Mouse (Mus musculus) layer of hippocampus, postnatal 25 days (tissue): ENCODE data around the gene Dhrs7. TPM values are rescaled to one million over a fixed set of nuclear protein-coding genes. Genes with fewer than 3 reads are reported as not detected.
A peak's percentile ranks its signal among the peaks of the same experiment; 100 is the strongest.
"Not testable (repeated sequence)": the region's sequence is repeated elsewhere in the genome, so short reads cannot be mapped to it uniquely, and the experiment has no call there.

Experiments used
- DNase-seq, 2 experiments: peaks; one replicate each; pipeline ENCODE4 v3.0.0; 2022; ENCODE audit warnings: mixed read lengths in 2 of 2, low spot score in 1 of 2; ENCODE audit errors: extremely low spot score in 1 of 2
- total RNA-seq, 2 experiments: library from RNA; stranded (reverse); gene quantifications; 2 replicates each; pipeline ENCODE4 v1.2.3; 2021

Dhrs7 gene
- 10 to 100 TPM; 43.9 to 47.9 TPM for total RNA-seq

DNA sequence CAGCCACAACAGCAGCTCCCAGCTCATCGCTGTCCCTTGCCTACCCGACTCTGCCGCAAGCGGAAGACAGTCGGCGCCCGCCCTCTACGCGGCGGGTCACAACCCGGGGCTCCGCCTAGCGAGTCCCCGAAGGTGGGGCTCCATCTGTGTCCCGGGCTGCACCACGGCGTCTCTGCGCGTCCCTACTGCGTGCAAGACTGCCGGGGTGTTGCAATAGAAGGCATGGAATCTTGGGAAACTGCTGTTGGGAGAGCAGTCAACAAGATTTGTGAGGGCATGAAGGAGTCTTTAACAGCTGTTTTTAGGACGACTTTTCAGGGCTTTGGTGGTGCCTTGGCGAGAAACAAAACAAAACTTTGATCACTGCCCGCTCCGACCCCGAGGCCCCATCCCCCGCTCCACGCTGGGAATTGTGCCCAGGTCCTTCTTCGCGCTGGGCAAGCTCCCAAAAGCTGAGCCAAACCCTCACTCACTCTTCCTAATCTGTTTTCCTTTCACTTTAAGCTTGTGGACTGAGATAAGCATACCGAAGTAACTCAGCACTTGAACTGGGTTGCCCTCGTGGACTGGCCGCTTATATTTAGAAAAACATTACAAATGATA is at the start of gene Dhrs7:
Gene Dhrs7, minus strand, starts transcription at position 175 of the 603 bp plus-strand sequence.
- DNase-seq: peak; percentile 54 to 59

DNA sequence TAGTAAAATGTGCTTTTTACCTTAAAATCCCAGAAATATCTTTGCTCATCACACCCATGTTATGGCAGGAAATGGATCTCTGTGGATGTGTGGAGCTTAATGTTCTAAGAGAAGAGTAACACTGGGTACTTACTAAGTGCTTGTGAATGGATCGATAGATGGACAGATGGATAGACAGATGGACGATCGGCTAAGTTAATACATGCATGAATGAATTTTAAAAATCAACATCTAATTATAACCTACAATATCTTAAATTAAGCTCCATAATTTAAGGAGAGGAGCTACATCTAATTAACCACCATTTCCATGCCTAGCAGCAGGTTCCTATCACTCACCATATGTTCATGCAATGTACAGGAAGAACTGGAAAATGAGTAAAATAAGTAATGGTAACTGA is 45.3 kb upstream of the Dhrs7 start:
- DNase-seq: no peak

DNA sequence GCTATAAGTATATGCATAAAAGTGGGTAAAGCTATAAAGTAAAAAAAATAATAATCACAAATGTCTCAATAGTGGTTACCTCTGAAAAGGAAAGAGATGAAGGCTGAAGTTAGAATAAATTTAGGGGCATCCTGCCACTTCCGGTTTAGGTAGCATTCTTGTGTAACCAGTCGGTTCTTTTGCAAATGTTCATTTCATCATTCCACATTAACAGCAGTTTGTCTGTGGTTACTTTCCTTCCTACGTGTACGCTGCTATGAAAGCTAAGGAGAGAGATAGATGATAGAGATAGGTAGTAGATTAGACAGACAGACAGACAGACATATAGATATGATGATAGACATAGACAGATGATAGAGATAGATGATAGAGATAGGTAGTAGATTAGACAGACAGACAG is 39.4 kb upstream of the Dhrs7 start:
- no peak for DNase-seq

DNA sequence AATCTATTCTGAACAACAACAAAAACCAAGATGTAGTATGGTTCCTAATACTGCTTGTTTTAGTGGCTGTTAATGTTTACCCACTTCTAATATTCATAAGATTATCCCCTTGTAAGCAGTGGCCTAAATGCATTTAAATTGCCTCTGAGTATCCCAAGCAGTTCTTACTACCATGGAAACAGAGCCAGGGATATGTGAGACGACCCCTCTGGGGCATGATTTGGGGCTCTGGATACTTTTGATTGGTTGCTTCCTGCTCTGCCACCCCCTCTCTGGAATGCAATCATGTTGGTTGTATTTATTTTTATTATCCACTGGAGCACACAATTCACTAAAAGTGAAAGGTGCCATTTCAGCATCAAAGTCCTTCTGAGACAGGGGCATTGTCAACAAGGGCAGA is 35.3 kb upstream of the Dhrs7 start:
- no peak for DNase-seq

DNA sequence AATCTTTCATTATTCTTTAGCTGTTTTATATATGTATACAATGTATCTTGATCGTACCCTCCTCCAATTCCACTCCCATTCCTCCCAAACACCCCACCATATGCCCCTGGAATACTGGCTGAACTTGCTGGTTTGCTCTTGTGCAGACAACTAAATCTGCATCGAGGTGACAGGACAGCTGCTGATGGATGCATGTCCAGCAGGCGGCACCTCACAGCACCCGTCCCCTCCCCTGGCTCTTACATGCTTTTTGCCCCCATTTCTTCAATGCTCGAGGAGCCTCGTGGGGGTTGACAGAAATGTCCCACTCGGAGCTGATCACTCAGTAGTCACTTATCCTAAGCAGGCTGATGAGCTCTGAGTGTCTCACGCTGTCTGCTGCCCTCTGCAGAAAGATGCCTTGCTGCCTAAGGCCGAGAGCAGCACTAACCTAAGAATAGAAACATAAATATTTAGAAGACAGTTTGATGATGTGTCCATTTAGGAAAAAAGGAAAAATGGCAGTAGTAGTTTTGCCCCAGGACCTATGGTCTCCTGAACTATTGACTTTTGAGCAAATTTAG is 30.3 kb upstream of the Dhrs7 start:
- DNase-seq: no peak

DNA sequence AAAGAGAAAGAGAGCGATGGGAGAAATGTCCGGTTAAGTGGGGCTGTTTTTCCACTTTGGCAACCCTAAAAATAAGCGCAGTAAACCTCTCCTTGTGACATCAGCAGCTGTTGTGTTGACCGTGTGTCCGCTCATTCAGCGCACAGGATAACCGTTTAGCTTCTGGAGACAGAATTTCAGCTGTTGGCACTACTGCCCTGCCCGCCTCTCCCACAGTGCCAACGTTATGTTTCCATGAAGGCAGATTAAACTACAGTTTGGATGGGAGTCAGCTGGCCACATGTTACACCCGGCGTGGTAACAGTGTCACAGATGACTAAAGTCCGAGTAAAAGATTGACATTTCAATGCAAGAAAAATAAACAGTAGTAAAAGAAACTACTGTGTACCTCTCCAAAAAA is 29.7 kb upstream of the Dhrs7 start:
- DNase-seq: no peak

DNA sequence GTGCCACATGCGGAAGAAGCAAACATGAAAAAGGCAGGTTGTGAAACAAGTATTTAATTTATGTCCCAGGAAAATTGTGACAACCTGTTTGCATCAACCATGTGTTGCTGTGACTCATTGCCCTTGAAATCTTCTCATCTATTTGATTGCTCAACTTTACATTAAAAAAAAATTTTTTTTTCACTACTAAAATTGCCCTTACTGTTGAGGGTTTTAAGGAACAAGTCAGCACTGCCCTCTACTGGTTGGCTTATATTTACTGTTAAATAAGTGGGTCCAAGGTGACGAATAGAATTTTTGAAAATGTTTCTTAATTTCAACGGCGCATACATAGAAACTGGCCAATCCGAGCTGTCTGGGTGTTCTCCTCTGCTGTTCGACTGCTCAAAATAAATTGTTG is 29.2 kb upstream of the Dhrs7 start:
- peak in 1 of 2 experiments; percentile 23 for DNase-seq

DNA sequence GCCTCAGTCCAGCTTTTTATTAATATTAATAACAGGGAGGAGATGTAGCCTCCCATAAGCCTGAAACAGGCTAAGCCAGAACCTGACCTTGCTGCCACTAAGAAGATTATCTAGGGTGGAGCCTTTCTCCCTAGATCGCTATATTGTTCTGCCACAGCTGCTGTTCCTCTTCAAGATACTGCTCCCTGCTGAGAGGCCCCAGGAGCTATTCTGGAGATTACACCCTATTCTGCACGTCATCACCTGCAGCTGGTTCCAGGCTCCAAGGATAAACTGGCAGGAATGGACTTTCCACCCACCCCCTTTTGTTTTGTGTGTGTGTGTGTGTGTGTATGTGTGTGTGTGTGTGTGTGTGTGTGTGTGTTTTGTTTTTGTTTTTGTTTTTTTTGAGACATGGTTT is 23.6 kb upstream of the Dhrs7 start:
- not testable (repeated sequence) for DNase-seq

DNA sequence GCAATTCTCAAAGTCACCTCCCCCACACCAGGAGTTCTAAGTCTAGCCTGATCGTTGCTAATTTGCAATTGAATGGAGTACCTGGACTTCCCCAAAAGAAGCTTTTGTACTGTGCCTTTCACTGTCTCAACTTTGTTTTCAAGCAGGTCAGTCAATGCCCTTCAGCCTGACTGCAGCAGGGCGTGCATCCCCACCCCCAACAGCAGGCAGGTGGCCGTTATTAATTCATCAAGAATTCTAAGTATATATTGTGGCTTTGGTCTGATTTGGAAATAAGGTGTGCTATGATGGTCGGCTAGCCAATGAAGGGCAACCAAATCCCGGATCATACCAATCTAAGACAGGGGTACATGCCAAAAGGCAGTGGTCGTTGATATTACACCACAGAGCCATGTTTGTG is 23.0 kb upstream of the Dhrs7 start:
- not testable (repeated sequence) for DNase-seq

DNA sequence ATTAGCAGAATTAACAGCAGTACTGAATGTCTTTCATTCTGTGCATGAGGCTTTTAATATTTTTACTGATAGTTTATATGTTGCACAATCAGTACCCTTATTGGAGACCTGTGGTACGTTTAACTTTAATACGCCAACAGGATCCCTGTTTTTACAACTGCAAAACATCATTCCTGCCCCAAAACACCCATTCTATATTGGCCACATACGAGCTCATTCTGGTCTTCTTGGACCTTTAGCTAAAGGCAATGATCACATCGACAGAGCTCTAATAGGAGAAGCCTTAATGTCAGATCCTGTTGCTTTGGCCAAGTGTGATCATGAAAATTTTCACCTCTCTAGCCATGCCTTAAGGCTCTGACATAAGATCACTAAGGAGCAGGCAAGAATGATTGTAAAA is 21.9 kb upstream of the Dhrs7 start:
- not testable (repeated sequence) for DNase-seq

DNA sequence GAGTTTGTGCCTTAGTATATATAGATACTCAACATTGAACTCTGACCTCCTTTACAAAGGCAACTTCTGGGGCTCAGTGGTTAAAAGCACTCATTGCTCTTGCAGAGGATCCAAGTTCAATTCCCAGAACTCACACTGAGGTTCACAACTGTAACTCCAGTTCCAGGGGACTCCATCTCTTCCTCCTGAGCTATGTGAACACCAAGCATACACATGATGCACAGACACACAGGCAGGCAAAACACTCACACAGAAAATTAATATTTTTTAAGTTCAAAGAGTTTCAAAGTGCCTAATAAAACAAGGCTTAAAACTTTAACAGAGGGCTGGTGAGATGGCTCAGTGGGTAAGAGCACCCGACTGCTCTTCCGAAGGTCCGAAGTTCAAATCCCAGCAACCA is 18.9 kb upstream of the Dhrs7 start:
- no peak for DNase-seq

DNA sequence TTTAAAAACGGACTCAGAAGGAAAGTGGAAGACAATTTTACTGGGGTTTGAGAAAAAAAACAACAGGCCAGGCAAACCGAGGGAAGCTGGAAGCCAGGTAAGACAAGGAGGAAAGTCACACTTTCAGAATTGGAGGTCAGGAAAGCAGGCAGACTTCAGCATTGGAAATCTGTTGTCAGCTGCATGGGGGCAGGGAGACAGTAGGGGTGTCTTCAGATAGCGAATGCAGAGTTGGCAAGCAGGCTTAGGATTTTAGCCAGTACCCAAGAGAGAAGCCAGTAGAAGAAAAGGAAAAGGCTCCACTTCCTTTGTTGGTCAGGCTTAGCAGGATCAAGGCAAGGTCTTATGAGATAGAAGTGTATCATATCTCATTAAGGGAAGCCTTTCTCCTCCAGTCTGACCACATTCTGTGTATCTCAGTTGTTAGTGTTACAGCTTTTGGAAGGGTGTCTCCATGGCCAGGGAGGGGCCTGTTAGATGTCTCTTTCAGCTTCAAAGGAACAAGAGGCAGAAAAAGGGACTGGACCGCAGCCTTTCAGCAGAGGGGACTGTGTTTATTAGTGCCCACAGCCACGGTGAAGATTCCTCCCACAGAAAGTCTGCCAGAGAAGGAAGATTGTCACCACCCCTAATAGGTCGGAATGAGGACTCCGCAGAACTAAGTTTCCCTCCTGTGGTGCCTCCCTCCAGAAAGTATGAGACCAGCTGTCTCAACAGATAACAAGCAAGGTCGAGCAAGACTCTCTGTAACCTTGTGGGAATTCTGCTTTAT is 18.0 kb upstream of the Dhrs7 start:
- DNase-seq: no peak

DNA sequence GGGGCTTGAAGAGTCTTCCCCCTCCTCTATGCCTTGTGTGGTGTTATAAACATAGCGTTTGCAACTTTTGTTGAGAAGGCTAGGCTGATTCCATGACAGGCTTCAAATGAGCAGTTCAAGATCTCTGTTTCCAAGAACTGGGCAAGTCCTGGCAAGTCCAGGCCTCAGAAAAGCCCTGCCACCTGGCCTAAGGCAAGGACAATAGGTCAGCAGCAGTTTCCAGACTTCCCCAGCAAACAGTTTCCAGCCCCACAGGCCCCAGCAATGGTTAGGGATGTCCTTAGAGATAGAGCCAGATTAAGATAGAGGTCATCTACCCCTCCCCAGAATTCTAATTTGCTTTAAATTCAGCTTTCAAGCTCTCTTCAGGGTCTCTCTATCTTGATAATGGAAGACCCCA is 17.2 kb upstream of the Dhrs7 start:
- no peak for DNase-seq

DNA sequence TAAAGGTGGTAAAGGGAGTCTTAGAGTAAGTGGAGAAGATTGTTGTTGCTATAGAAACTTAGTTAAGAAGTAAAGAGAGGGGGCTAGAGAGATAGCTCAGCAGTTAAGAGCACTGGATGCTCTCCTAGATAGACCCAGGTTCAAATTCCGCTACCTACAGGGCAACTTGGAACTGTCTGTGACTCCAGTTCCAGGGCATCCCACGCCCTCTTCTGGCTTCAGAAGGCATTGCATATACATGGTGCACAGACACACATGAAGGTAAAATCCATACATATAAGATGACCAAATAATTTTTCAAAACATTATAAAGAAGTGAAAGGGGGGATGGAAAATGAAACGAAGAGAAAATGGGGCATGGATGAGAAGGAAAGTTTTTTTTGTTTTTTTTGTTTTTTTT is 14.9 kb upstream of the Dhrs7 start:
- no peak for DNase-seq

DNA sequence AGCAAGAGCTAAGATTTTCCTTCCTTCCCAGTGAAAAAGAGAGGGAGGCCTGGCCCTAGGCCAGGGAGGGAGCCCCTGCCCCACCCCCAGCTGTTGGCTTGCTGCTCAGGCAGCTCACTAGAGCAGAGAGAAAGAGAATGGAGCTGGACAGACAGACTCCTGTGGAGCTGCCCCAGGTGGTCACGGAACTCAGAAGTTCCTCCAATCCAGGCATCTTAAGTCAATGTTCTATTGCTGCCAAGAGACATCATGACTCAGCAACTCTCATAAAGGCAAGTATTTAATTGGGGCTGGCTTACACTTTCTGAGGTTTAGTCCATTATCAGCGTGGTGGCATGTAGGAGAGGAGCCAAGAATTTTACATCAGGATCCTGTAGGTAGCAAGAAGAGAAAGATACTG is 10.1 kb upstream of the Dhrs7 start:
- DNase-seq: no peak

DNA sequence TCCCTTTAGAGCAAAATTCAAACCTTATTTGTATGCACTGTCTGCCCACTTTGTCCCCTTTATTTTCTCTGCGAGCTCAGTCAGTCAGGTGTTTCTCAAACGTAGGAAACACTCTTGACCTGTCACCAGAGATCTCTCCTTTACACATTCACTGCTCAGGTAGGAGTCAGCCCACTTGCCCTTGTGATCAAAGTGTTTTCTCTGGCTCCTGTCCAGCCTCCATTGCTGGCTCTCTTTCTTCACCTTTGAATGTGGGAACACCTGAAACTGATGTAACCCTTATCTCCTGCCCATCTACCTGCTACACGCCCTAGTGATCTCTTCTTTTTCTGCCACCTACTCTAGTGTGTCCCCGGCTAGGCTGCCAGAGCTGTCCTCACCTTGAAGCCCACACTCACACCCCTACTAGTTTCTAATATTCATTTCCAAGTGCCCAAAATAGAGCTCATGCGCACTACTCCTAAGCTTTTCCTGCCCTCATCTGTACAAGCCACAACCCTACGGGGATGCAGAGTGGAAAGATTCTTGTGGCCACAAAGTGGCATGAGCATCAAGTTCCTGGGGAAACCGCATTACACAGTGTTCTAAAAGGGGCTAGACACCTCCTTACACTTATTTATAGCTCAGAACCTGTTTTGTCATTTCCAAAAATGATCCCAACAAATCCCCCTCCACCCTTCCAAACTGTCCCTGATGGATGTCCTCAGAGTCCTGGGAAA is 9.5 kb upstream of the Dhrs7 start:
- no peak for DNase-seq

DNA sequence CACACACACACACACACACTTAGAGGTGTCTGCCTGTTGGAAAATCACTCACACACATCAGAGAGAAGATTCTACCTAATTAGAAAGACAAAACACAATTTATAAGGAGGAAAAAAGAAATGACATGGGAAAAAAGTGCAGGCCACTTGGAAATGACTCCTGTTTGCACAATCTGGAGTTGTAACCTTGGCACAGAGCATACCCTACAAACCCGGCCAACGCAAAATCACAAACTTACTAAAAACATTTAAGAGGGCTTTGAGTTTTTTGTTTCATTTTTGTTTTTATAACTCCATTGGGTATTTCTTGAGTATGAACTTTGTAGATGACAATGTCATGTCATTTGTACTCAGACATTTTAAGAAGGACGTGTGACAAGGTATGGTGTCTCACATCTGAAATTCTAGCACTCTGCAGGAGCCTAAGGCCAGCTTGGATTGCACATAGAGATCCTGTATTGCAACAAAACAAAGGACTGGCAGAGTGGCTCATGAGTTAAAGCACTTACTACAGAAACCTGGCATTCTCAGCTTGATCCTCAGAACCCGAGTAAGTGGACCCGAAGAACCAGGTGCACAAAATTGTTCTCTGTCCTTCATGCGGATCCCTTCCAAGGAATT is 6.9 kb upstream of the Dhrs7 start:
- DNase-seq: no peak

DNA sequence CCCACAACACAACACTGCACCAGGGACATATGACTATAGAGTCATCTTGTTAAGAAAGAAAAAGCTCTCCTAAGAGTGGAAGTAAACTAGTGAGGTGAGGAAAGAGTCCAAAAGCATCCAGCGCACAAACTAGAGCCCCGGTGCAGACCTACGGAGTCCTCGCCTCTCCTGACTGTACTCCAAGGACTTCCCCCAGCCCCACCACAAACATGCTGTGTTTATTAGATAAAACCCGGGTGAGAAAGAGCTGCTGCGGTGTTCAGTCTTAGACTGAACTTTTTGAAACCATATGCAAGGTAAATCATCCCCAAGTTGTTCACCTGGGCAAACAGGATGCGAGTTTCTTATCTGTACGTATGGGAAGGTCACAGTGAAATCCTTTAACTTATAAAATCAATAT is 6.2 kb upstream of the Dhrs7 start:
- DNase-seq: no peak

DNA sequence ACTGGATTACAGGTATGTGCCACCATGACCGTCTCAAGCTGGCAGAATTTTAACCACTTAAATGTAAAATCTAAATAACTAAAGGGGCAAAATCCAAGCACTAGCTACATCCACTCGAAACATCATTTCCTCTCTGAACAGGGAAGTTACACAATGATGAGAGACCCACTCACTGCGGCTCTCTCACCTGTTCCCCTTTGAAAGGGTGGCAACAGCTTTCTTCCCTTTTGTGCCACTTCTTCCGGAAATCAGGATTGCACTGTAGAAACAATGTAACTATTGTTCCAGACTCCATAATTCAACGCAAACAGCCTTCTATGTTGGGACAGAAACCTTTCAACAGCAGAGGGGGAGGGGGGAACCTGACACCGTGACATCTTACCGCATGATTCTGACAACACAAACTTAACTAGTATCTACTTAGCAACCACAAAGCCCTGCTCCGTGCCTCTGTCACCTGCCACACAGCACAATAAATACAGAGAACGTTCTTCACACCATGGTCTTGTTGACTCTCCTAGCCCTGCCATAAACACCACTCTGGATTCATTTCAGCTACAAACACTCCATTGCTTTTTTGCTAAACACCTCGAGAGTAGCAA is 3.3 kb upstream of the Dhrs7 start:
- DNase-seq: no peak

DNA sequence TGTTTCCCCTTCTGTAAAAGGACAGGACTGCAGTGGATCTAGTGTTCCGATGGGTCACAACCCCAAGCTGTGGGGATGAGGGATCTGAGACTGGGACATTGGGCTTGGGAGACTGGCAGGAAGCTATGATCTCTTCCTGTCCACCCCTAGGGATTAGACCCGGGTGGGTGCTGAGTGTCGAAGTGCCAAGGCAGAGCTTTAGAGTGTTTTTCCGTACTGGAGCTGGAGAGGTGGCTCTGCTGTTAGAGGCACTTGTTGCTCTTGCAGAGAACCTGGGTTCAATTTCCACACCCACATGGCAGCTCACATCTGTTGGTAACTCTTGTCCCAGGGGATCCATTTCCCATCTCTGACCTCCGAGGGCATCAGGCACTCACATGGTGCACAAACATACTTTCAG is 1.3 kb upstream of the Dhrs7 start:
- DNase-seq: no peak
